Mouse (Mus musculus) lung, postnatal 0 days (tissue): ENCODE data around the gene Pdk2.

Experiments used
- CTCF ChIP-seq: IDR thresholded peaks from 2 replicates; pipeline ENCODE4 v1.5.1; 2016; ENCODE audit warnings: antibody characterized with exemption, mild to moderate bottlenecking
- EP300 ChIP-seq: IDR thresholded peaks from 2 replicates; pipeline ENCODE4 v1.6.1; 2016; ENCODE audit warnings: antibody characterized with exemption, mild to moderate bottlenecking, control low read depth

GRCm38 (mm10) chr11:94985140-94985539 lies 56.0 kb downstream of the Pdk2 start:
- TF ChIP-seq CTCF (no peak), EP300 (no peak)
